Mouse (Mus musculus) limb, embryonic 14.5 days (tissue): ENCODE measurements around the gene Itga9. TPM values are rescaled to one million over a fixed set of nuclear protein-coding genes. Genes with fewer than 3 reads are reported as not detected.

Experiments
- ATAC-seq: fragments of 200-750 bp; cut with Nextera tagmentation; 2 replicates; pipeline ENCODE4 v1.8.0; 2017; ENCODE audit warnings: low read depth, moderate number of reproducible peaks, moderate TSS enrichment; ENCODE audit not compliant: low FRiP score
- DNase-seq: peaks from one replicate; pipeline ENCODE4 v3.0.0-alpha.2; 2015; ENCODE audit warnings: low spot score
- H3K27ac ChIP-seq: fragments of 300-500 bp; sonication (generic); replicated peaks from 2 replicates; pipeline ENCODE4 v1.5.1; 2014; ENCODE audit warnings: low read depth, mild to moderate bottlenecking, low read length, moderate library complexity, mixed read lengths
- H3K27me3 ChIP-seq: fragments of 300-500 bp; sonication (generic); 2 replicates; pipeline ENCODE4 v1.6.1; 2014; ENCODE audit warnings: low read length, mixed read lengths; ENCODE audit not compliant: control insufficient read depth, insufficient read depth
- H3K36me3 ChIP-seq: fragments of 300-500 bp; sonication (generic); 2 replicates; pipeline ENCODE4 v1.6.1; 2014; ENCODE audit warnings: mild to moderate bottlenecking, low read length, moderate library complexity, mixed read lengths; ENCODE audit not compliant: control insufficient read depth, insufficient read depth
- H3K4me1 ChIP-seq: fragments of 300-500 bp; sonication (generic); 2 replicates; pipeline ENCODE4 v1.6.1; 2014; ENCODE audit warnings: antibody characterized with exemption, low read length, mixed read lengths; ENCODE audit not compliant: control insufficient read depth, insufficient read depth
- H3K4me2 ChIP-seq: fragments of 300-500 bp; sonication (generic); replicated peaks from 2 replicates; pipeline ENCODE4 v1.6.1; 2014; ENCODE audit warnings: low read depth, mild to moderate bottlenecking, low read length, moderate library complexity; ENCODE audit not compliant: severe bottlenecking
- H3K4me3 ChIP-seq: fragments of 300-500 bp; sonication (generic); replicated peaks from 2 replicates; pipeline ENCODE4 v1.5.1; 2014; ENCODE audit warnings: low read length
- H3K9ac ChIP-seq: fragments of 300-500 bp; sonication (generic); 2 replicates; pipeline ENCODE4 v1.6.1; 2014; ENCODE audit warnings: mild to moderate bottlenecking, low read depth, low read length, moderate library complexity; ENCODE audit not compliant: severe bottlenecking
- H3K9me3 ChIP-seq: fragments of 300-500 bp; sonication (generic); 2 replicates; pipeline ENCODE4 v1.6.1; 2016; ENCODE audit warnings: low read length; ENCODE audit not compliant: control insufficient read depth
- POLR2A ChIP-seq: fragments of 200-500 bp; IDR thresholded peaks from 2 replicates; pipeline ENCODE4 v1.8.0; 2012; ENCODE audit warnings: inconsistent platforms, mild to moderate bottlenecking, moderate library complexity, borderline replicate concordance; ENCODE audit not compliant: insufficient read depth, insufficient read length; ENCODE audit errors: extremely low read depth
- WGBS: fragments of 180-500 bp; shearing (Covaris S2); extraction: QIAGEN DNeasy Blood & Tissue Kit; methylation state at CpG from one replicate; pipeline ENCODE4 v1.1.7; 2014; 5-methylcytosine and 5-hydroxymethylcytosine counted together
- polyA plus RNA-seq, 2 experiments: library from polyadenylated mRNA; depleted of rRNA in 1 of 2; stranded (reverse) in 1 of 2; unstranded in 1 of 2; fragments of >200 nt; fragmentation: Nextera tagmentation in 1 of 2; extraction: Ambion mirVana in 1 of 2; gene quantifications; 2 replicates each; pipeline versions ENCODE4 v1.2.1 to v1.2.3; 2012 to 2014

Gene Itga9
- polyA plus RNA-seq, 2 experiments: 10.0 to 19.7 TPM

DNA sequence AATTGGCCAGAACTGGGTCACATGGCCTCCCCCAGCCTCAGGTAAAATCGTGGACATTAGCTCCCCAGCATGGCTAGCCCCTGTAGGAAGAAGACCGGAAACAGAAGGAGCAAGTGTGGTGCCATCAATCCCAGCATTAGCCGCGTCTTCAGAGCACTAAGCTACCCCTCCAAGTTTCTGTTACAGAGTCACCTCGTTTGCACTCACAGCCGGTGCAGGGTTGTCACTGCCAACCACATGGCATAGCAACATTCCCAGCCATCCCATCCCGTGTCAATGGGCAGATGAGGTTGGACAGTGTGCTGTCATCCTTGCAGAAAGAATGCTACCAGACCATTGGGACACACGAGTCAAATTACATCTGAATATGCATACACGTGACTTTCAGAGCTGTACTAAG is 324.1 kb downstream of the Itga9 start:
- H3K4me1 ChIP-seq: peaks cover 31% of the 10 kb centered on the region
- no peak overlapping the region for H3K27ac ChIP-seq
- H3K27me3 ChIP-seq: no peaks in the 10 kb centered on the region
- H3K4me3 ChIP-seq: no peak overlapping the region
- no peak for ATAC-seq
- 73% methylated on average over 9 of the region's 9 CpGs for WGBS
- H3K4me2 ChIP-seq: no peak overlapping the region
- H3K9ac ChIP-seq: no peak overlapping the region
- DNase-seq: no peak
- H3K36me3 ChIP-seq: no peaks in the 10 kb centered on the region; the same call in 1 of the 2 replicates
- no peak for TF ChIP-seq POLR2A
- H3K9me3 ChIP-seq: no peaks in the 10 kb centered on the region

DNA sequence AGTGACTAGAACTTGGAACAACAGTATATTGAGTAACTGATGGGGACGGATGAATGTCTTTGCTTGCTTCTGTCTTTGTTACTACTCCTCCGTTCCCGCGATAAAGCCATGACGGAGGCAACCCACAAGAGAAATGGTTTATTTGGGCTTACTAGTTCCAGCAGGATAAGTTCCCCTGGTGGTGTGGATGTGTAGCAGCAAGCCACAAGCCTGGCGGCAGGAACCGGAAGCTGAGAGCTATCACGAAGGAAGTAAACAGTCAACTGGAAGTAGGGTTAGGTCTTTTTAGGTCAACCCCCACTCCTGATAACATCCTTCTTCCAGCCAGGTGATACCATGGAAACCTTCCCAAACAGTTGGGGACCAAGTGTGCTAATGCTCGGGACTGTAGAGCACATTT is 327.3 kb downstream of the Itga9 start:
- Histone ChIP-seq H3K4me2 (no peak overlapping the region), H3K36me3 (no peaks in the 10 kb centered on the region; the same call in 1 of the 2 replicates), H3K4me1 (peaks cover 34% of the 10 kb centered on the region), H3K9ac (no peak overlapping the region), H3K27me3 (no peaks in the 10 kb centered on the region), H3K9me3 (no peaks in the 10 kb centered on the region), H3K4me3 (no peak overlapping the region), H3K27ac (no peak overlapping the region)
- DNase-seq: no peak
- TF ChIP-seq POLR2A: no peak
- WGBS: 91% methylated on average over 9 of the region's 9 CpGs
- no peak for ATAC-seq

DNA sequence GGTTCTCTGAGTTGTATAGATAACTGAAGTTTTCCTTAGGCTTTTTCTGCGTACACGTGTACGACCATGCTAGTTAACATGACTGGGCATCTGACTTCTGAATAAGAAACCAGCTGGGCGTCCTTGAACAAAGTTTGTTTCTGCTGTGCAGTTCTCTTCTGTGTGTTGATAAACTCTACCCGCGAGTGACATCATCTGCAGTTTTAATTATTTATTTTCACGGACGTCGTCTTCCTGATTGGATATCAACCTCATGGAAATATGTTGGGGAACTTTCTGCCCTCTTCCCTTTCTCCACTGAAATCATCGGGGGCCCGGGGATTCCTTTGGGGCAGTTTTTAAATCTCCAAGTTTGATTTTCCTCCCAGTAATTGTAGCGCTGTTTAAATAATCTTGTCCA is 327.8 kb downstream of the Itga9 start:
- no peak overlapping the region for H3K27ac ChIP-seq
- no peak for DNase-seq
- no peak overlapping the region for H3K9ac ChIP-seq
- WGBS: 81% methylated on average over 12 of the region's 12 CpGs
- no peak overlapping the region for H3K4me3 ChIP-seq
- H3K9me3 ChIP-seq: no peaks in the 10 kb centered on the region
- H3K36me3 ChIP-seq: no peaks in the 10 kb centered on the region; the same call in 1 of the 2 replicates
- no peak for ATAC-seq
- H3K27me3 ChIP-seq: no peaks in the 10 kb centered on the region
- no peak overlapping the region for H3K4me2 ChIP-seq
- H3K4me1 ChIP-seq: peaks cover 33% of the 10 kb centered on the region
- TF ChIP-seq POLR2A: no peak

DNA sequence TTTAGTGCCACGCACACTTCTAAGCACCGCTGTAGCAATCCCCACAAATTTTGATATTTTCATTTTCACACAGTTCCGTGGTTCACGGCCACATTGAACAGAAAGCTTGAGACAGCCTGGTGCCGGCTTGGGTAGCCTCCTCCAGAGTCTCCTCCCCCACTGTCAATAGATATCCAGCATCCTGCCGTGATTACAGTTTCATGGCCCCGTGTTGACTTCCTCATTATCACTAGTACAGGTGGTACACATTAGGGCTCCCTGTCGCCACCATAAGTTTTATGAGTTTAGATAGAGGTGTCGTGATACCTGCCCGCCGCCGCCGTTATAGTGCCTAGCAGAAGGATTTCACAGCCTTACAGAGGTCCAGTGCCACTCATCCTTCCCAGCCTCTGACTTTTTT is 328.6 kb downstream of the Itga9 start:
- no peak for DNase-seq
- H3K4me2 ChIP-seq: no peak overlapping the region
- WGBS: 44% methylated on average over 13 of the region's 13 CpGs
- H3K36me3 ChIP-seq: no peaks in the 10 kb centered on the region; the same call in 1 of the 2 replicates
- no peaks in the 10 kb centered on the region for H3K9me3 ChIP-seq
- H3K4me3 ChIP-seq: no peak overlapping the region
- no peak for TF ChIP-seq POLR2A
- H3K27ac ChIP-seq: no peak overlapping the region
- no peaks in the 10 kb centered on the region for H3K27me3 ChIP-seq
- H3K4me1 ChIP-seq: peaks cover 35% of the 10 kb centered on the region
- no peak for ATAC-seq
- H3K9ac ChIP-seq: no peak overlapping the region

DNA sequence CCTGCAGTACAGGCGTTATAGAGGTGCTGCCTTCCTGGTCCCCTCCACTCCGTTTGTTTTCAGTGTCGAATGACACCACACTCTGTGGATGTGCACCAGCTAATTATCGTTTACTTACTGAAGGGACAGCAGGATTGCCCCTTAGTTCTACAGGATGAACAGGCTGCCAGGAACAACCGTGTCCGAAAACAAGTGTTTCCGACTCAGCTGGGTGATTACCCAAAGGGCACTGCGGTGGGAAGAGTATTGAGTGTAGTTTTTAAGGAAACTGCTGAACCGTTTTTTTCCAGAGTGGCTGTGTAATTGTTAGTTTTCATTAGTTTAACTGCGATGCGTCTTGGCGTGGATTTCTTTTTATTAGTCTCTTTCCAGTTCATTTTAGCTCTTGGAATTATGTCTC is 329.6 kb downstream of the Itga9 start:
- H3K4me2 ChIP-seq: no peak overlapping the region
- H3K4me3 ChIP-seq: no peak overlapping the region
- ATAC-seq (no peak), DNase-seq (no peak)
- peaks cover 38% of the 10 kb centered on the region for H3K4me1 ChIP-seq
- no peaks in the 10 kb centered on the region for H3K36me3 ChIP-seq
- H3K9me3 ChIP-seq: no peaks in the 10 kb centered on the region
- no peak for TF ChIP-seq POLR2A
- WGBS: 24% methylated on average over 12 of the region's 12 CpGs
- no peak overlapping the region for H3K9ac ChIP-seq
- no peak overlapping the region for H3K27ac ChIP-seq
- H3K27me3 ChIP-seq: no peaks in the 10 kb centered on the region

DNA sequence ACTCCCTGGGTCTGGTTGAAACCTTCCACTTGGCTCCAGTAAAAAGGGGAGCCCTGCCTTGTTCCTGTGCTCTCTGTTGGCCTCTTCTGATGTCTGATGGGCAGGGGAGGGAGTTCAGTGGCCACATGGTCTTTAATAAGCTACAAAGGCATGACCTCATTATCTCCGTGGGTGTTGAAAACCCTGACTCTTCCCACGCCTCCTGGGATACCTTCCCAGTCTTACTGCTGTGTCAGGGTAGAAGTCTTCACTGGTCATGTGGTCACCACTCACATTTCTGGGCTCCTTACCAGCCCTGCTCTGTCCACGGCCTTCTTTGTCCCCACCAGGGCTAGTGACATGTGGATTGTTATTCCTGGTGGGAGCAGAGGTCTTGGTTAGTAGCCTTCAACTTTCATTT is 331.0 kb downstream of the Itga9 start:
- H3K4me2 ChIP-seq: no peak overlapping the region
- H3K27ac ChIP-seq: no peak overlapping the region
- H3K4me3 ChIP-seq: no peak overlapping the region
- peaks cover 38% of the 10 kb centered on the region for H3K4me1 ChIP-seq
- no peak for DNase-seq
- no peaks in the 10 kb centered on the region for H3K27me3 ChIP-seq
- TF ChIP-seq POLR2A: no peak
- no peaks in the 10 kb centered on the region for H3K36me3 ChIP-seq
- ATAC-seq: no peak
- 50% methylated on average over 3 of the region's 3 CpGs for WGBS
- no peaks in the 10 kb centered on the region for H3K9me3 ChIP-seq
- H3K9ac ChIP-seq: no peak overlapping the region
